Mouse (Mus musculus): ENCODE measurements at regions not wholly inside any gene's neighbourhood (a gene's known extent, or its start where the extent isn't known, plus 50 kb on each side); places are given as distances from the start of the nearest gene placed in this dataset.

- no peak for TF ChIP-seq POLR2A (IDR thresholded peaks at IDR 0.05; ENCODE audit: extremely low read depth, insufficient read depth, low read length)
- no peak for TF ChIP-seq CTCF (IDR thresholded peaks at IDR 0.05; ENCODE audit: low read depth, low read length)
Observed at GRCm38 (mm10) chr15:62190977-62191614, 1268.3 kb upstream of the A1bg start.
